13 mouse cellular contexts compared by ENCODE assay signal in the genomic region with DNA sequence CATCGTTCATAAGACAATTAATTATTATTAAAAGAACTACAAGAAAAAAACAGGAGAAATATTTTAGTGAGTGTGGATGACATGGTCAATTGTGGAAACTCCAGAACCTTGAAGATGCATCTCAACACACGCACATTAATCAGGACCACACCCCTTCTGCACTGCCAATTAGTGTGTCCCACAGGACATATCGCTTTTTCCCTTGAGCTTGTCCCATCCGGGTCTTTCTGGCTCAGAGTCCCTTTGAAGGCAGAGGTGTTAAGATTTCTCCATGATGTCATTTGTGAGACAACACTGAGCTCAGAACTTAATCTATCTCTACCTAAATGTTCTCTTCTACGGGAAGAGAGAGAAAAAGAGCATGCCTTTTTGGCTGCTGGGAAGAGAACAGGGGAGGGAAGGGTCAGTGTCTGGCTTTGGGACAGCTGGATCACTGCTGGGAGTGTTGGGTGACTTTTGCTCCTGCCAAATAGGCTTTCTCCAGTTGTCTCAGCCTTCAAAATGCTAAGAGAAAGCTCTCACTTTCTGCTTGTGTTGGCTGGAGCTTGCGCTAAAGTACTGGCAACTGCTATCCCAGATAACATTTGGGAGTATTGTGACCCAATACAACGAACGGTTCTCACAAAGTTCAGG.
DNase-seq lines count a peak whose midpoint lies in the region; ATAC-seq lines count a peak whose summit lies in the region.
"Had no signal": no experiment of that assay in that cellular context is flagged by ENCODE, and none has a peak within 500 bp of the region (broad histone marks: within the 10 kb centered on the region; RNA-seq: fewer than 3 reads in every experiment).

No protein-coding gene starts in this region.

- WGBS in heart, embryonic 12.5 days: 63% methylated on average over 8 of the region's 8 CpGs
- WGBS in limb, embryonic 15.5 days: 61% methylated on average over 8 of the region's 8 CpGs
- WGBS in liver, embryonic 12.5 days (ENCODE audit: insufficient replicate concordance): 66% methylated on average over 8 of the region's 8 CpGs
- WGBS in intestine, embryonic 15.5 days: 76% methylated on average over 8 of the region's 8 CpGs

- peaks cover 9% of the 10 kb centered on the region for H3K4me1 ChIP-seq in heart, embryonic 12.5 days (replicated peaks)
- H3K4me1 ChIP-seq in limb, embryonic 15.5 days: peaks cover 7% of the 10 kb centered on the region; the same call in 1 of the 2 replicates
- peaks cover 9% of the 10 kb centered on the region; the same call in 1 of the 2 replicates for H3K4me1 ChIP-seq in liver, embryonic 12.5 days
- no peaks in the 10 kb centered on the region for H3K4me1 ChIP-seq in intestine, embryonic 15.5 days (replicated peaks)
- H3K4me1 ChIP-seq: midbrain, embryonic 13.5 days had no signal

- H3K27me3 ChIP-seq in heart, embryonic 12.5 days (replicated peaks): no peaks in the 10 kb centered on the region
- H3K27me3 ChIP-seq in limb, embryonic 15.5 days: no peaks in the 10 kb centered on the region
- H3K27me3 ChIP-seq in liver, embryonic 12.5 days (replicated peaks): no peaks in the 10 kb centered on the region
- no peaks in the 10 kb centered on the region for H3K27me3 ChIP-seq in intestine, embryonic 15.5 days (replicated peaks)
- H3K27me3 ChIP-seq: liver, embryonic 13.5 days; midbrain, embryonic 13.5 days had no signal

- peak; percentile 97 for DNase-seq in heart, adult 11 months
- DNase-seq in testis, postnatal 14 days (ENCODE audit: low spot score): peak; percentile 27
- DNase-seq in testis, postnatal 10 days (ENCODE audit: low spot score): no peak
- DNase-seq: cerebellum, adult 9-11 months; liver, embryonic 13.5 days; thymus, postnatal 14 days had no signal

- no peak overlapping the region for H3K4me3 ChIP-seq in heart, embryonic 12.5 days
- H3K4me3 ChIP-seq in limb, embryonic 15.5 days: no peak overlapping the region
- H3K4me3 ChIP-seq in liver, embryonic 12.5 days: no peak overlapping the region
- no peak overlapping the region for H3K4me3 ChIP-seq in intestine, embryonic 15.5 days (replicated peaks)
- H3K4me3 ChIP-seq: liver, embryonic 13.5 days; midbrain, embryonic 13.5 days had no signal

- H3K36me3 ChIP-seq in heart, embryonic 12.5 days: no peaks in the 10 kb centered on the region
- H3K36me3 ChIP-seq in limb, embryonic 15.5 days: no peaks in the 10 kb centered on the region
- H3K36me3 ChIP-seq in liver, embryonic 12.5 days: no peaks in the 10 kb centered on the region
- H3K36me3 ChIP-seq in intestine, embryonic 15.5 days: no peaks in the 10 kb centered on the region
- H3K36me3 ChIP-seq: liver, embryonic 13.5 days; midbrain, embryonic 13.5 days had no signal

- H3K9ac ChIP-seq in heart, embryonic 12.5 days: no peak overlapping the region
- H3K9ac ChIP-seq in limb, embryonic 15.5 days: no peak overlapping the region
- no peak overlapping the region for H3K9ac ChIP-seq in liver, embryonic 12.5 days
- no peak overlapping the region for H3K9ac ChIP-seq in intestine, embryonic 15.5 days
- H3K9ac ChIP-seq: liver, embryonic 13.5 days; midbrain, embryonic 13.5 days had no signal

- H3K27ac ChIP-seq in heart, embryonic 12.5 days (ENCODE audit: poor library complexity, severe bottlenecking): no peak overlapping the region
- no peak overlapping the region for H3K27ac ChIP-seq in limb, embryonic 15.5 days
- no peak overlapping the region for H3K27ac ChIP-seq in liver, embryonic 12.5 days
- H3K27ac ChIP-seq in intestine, embryonic 15.5 days: no peak overlapping the region
- H3K27ac ChIP-seq: liver, embryonic 13.5 days; midbrain, embryonic 13.5 days had no signal

- H3K4me2 ChIP-seq in heart, embryonic 12.5 days: no peak overlapping the region
- H3K4me2 ChIP-seq in limb, embryonic 15.5 days: no peak overlapping the region
- H3K4me2 ChIP-seq in liver, embryonic 12.5 days: no peak overlapping the region
- no peak overlapping the region for H3K4me2 ChIP-seq in intestine, embryonic 15.5 days (replicated peaks)
- H3K4me2 ChIP-seq: liver, embryonic 13.5 days; midbrain, embryonic 13.5 days had no signal

- no peaks in the 10 kb centered on the region for H3K9me3 ChIP-seq in heart, embryonic 12.5 days (replicated peaks)
- no peaks in the 10 kb centered on the region for H3K9me3 ChIP-seq in limb, embryonic 15.5 days
- H3K9me3 ChIP-seq in liver, embryonic 12.5 days (replicated peaks): no peaks in the 10 kb centered on the region
- H3K9me3 ChIP-seq in intestine, embryonic 15.5 days: no peaks in the 10 kb centered on the region
- H3K9me3 ChIP-seq: liver, embryonic 13.5 days; midbrain, embryonic 13.5 days had no signal

- ATAC-seq in heart, embryonic 12.5 days (ENCODE audit: insufficient number of reproducible peaks, low FRiP score): no peak
- peak; percentile 40; the same call in 1 of the 2 replicates for ATAC-seq in limb, embryonic 15.5 days (ENCODE audit: insufficient number of reproducible peaks, low FRiP score, low TSS enrichment, low read depth)
- no peak for ATAC-seq in liver, embryonic 12.5 days
- ATAC-seq in intestine, embryonic 15.5 days: no peak
- no peak for ATAC-seq in inflammation-experienced regulatory T-cells, adult 6 months
- ATAC-seq: hindbrain, embryonic 16.5 days; midbrain, embryonic 13.5 days had no signal
